Mouse (Mus musculus) 3T3-L1 (cell line): ENCODE results near the gene Tmem141.

Experiments used
- DNase-seq: peaks from one replicate; pipeline ENCODE4 v3.0.0-alpha.2; 2015; ENCODE audit warnings: low read depth, low spot score

Tmem141 gene

DNA sequence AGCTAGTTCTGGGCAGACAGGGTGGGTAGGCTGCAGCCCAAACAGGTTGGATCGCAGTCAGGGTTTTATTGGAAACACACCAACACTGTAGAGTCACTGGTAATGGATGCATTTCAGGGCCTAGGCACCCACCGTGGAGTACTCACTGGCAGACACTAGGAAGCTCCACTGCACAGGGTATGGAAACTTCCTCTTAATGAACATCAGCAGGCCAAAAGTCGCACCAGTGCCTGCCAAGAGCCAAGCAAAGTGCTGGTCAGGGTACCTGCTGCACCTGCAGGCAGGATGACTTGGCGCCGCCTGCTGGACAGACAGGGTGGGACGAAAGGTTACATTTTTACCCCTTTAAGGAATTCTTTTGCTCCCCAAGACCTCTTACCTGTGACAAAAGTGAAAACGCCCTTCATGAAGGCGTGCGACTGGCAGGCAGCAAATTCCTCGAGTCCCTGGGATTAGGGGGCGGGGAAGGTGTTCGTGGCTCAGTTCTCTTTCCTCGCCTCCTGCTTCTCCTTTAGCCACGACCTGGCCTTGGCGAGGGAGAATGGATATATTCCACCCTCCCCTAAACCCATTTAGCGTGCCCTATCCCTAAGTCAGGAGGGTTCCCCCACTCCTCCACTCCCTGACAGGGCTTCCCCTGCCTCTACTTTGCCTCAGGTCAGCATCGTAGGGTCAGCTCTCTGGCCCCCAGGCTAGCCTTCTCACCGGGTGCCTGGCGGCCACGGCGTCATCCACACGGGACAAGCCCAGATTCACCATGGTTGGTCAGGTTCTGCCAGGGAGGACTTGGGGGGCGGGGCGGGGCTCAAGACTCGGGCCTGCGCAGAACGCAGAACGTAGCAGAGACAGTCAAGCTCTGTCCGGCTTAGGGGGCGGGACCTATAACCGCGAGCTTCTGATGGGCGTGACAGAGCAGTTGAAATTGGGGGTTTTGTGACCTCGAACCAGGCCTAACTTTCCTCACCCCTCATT, at the start of gene Tmem141:
Tmem141 (minus strand) TSS at position 777 of the 972 bp plus-strand sequence.
- peak; percentile 87 for DNase-seq

DNA sequence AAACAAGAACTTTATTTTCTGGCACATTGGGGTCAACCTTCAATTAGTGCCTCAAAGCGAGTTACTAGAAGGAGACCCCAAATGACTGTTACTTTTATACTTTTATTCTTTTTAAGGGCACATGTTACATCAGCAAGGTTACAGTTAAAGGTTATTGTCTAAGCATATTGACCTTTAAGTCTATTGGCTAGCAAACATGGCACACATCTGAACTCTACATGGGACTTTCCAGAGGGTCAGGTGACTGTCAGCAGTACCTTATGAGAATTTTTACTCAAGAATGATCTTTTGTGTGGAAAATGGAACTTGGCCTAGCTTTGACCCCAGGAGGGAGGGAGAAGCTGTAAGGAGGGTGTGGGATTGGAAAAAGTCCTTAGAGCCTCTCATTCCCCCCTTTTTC, 44.7 kb upstream of the Tmem141 start:
- DNase-seq, result no peak

DNA sequence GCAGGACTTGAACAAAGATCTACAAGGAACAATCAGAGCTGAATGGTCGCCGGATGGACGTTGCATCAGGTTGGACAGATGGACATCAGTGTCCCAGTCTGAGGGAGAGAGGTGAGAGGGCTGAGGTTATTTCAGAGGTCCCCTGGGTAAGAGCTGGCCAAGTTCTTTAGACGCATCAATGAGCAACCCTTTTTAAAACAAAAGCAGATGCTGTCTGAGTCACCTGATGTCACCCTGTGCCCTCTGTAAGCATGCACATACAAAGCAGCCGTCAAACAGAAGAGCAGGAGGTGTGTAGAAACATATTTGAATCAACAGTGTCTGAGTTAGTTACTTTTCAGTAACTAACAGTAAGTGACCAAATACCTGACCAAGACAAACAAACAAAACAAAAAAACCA, 42.3 kb upstream of the Tmem141 start:
- DNase-seq, result peak; percentile 26

DNA sequence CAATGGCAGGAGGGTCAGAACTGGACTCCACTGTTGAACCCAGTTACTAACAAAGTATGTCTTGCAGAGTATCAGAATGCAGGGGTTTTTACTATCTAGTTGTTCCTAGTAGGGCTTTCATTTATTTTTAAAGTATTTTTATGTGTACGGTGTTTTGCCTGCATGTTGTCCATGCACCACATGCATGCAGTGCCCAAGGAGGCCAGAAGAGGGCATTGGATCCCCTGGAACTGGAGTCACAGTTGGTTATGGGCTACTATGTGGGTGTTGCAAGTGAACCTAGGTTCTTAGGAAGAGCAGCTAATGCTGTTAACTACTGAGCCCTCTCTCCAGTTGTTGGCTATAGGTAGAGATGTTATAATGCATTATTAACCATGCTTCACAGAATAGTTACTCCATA, 41.7 kb upstream of the Tmem141 start:
- peak; percentile 68 for DNase-seq

DNA sequence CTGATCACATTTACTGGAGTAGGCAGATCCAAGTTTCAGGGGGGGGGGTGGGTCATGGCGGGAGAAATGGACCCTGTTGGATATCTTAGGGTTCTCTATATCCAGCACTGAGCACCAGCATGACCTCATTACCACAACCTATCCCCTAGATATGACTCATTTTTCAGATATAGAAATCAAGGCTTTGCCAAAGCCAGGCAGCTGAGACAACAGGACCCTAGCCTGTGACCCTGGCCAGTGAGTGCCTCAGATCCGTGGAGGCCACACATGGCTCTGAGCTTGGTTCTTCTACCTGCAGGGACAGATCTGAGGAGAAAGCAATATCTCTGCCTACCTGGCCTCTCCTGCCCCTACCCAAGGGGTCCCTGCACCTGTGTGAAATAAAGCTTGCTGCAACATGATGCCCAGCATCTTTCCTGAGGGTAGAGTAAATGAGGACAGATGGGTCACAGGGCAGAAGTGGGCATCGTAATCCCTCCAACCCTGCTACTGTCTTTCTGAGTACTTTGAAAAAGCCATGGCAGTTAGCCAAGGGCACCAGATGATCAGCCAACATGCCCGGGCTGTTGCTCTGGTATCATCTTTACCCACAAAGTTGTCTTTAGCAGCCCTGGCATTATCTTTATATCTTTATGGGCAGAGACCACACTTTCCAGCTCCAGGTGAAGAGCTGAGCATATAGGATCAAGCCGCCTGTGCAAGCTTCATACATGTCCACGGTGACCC, 39.6 kb upstream of the Tmem141 start:
- peak; percentile 61 for DNase-seq

DNA sequence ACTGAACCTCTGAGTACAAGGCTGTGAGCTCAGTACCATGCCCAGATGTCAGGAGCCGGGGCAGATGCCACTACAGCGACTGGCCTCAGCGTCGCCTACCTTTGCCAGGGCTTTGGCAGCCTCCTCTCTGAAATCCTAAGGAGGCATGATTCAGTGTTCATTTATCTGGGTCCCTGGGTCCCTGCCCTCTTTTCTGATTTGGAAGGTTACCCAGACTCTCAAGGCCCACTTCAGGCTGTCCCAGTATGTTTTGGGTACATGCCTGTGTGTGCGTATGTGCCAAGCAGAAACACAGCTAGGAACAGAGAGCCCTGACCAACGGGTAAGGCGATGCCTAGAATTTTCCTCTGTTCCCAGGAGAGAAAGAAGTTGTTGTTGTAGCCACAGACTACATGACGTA, 38.5 kb upstream of the Tmem141 start:
- no peak for DNase-seq

DNA sequence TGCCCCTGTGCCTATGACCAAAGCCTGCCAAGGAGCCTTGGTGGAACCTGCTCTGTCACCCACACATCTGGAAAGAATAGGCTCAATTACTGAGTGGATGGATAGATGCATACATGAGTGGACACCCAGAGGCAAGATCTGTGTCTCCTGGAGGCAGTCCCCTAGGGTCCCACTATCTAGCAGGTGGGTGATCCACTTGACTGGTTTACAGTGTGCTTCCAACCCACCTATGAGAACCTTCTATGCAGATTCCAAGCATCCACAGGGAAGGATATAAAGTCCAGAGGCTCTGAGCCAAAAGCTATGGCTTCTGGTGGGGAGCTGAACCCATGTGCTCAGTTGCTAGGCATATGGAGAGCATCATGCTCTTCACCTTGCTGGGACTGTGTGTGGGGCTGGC, 35.8 kb upstream of the Tmem141 start, which contains the start of gene Lcn5:
Lcn5 (plus strand) TSS at position 301 of the 400 bp plus-strand sequence.
- DNase-seq, result no peak

DNA sequence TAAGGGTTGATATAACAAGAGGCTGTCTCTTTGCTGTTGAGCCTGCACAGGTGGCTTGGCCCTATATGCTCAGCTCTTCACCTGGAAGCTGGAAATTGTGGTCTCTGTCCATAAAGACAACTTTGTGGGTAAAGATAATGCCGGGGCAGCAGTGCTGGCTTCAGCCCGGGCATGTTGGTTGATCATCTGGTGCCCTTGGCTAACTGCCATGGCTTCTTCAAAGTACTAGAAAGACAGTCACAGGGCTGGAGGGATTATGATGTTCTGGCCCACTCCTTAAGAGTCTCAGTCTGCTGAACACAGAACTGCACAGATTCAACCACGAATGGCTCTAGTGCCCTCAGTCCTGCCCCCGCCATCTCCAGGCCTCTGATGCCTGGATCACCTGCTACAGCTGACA, 35.4 kb upstream of the Tmem141 start:
- DNase-seq, result peak; percentile 26

DNA sequence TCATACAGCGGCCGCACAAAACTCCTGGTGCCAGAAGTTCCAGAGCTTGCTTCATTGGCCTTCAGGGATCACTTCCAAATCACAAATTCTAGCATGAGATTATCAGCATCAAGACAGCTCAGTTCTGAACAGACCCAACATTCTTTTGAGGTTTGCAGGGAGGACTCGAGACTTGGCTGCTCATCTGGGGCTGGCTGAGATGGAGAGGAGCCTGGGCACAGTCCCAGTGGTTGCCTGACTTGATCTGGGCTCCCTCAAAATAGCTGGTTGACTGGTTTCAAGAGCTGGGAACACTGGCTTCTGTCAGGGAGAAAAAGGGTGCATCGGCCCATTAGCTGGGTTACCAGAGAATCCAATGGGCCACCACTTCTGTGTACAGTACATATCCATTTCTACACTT, 34.9 kb upstream of the Tmem141 start:
- peak; percentile 11 for DNase-seq

DNA sequence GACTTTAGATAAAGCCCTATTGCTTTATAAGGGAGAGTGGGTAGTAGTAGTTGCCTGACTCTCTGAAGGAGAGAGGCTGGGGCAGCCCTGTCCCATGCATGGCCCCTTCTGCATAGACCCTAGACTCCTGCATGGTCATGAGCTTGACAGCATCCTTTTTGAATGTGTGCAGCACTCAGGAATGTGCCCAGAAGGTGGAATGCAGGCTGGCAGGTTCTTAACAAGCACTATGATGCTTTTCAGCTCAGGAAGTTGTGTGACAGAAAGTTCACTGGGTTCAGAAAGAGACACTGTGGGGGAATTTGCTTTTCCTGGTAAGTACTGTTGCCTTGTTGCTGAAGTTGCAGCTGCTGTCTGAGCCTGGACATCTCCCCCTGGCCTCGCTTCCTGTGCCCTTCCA, 32.7 kb upstream of the Tmem141 start:
- peak; percentile 5 for DNase-seq

DNA sequence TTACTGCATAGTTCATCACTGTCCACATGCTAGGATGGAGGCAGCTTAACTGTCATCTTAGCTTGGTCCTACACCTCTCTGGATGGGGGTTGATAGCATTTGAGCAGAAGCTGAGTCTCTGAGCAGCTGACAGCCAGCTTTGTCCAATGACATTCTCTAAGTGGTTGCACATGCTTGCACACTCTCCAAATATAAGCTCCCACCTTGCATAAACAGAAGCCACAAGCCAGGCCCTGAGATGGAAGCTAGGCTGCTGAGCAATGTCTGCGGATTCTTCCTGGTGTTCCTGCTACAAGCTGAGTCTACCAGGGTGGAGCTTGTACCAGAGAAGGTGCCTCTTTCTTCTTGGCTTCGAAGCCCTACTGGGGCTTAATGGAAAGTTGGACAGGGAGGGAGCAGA, 31.1 kb upstream of the Tmem141 start, which contains the start of gene Lcn8:
Lcn8 (plus strand) TSS at position 219 of the 400 bp plus-strand sequence.
- DNase-seq, result no peak

DNA sequence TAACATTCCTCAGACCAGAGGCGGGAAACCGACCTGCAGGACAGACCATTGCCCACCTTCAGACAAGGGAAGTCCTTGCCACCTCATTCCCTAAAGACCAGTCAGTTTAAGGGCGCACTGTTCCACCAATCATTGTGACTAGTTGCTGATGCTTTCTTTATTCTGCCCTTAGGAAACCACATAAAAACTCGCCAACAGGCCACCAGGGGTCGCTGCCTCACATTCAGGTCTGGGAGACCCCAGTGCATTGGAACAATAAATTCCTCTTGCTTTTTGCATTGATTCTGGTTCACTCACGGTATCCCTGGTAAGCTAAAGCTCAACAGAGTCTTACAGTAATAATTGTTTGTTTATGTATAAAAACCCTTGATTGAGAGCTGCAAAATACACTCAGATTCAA, 18.1 kb upstream of the Tmem141 start:
- DNase-seq, result peak; percentile 56

DNA sequence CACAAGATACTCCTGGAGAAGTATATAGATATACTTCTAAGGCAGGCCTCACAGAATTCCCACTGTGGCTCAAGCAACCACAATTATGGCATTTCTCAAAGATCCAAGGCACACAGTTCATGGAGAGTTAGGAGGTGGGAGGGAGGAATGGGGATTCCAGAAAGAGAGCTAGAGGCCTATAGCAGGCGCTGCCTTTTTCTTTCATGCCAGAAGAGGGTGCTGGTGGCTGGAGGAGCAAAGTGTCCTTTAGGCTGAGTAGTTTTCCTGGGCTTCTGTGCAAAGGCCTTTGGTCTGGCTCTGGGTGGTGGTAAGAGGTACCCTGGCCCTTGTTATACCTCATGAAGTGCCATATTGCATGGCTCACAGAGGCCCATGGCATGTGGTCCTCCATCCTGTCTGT, 12.2 kb upstream of the Tmem141 start:
- peak; percentile 37 for DNase-seq

DNA sequence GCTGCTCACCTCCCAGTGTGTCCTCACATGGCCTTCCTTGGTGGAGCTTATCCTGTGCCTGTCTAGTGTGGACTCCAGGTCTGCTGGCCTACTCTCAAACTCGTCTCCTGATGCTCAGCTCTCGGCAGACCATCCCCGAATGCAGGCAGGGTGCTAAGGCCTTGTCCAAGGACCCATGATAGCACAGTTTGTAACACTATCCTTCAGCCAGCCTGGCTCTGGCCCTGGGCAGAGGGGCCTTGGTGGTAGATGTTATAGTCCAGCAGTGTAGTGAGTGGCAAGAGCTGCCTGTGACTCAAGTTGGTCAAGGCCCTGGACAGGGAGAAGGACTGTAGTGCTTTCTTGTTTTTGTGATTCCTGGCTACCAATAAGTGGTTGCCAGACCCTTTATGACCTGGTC, 11.8 kb upstream of the Tmem141 start:
- no peak for DNase-seq

DNA sequence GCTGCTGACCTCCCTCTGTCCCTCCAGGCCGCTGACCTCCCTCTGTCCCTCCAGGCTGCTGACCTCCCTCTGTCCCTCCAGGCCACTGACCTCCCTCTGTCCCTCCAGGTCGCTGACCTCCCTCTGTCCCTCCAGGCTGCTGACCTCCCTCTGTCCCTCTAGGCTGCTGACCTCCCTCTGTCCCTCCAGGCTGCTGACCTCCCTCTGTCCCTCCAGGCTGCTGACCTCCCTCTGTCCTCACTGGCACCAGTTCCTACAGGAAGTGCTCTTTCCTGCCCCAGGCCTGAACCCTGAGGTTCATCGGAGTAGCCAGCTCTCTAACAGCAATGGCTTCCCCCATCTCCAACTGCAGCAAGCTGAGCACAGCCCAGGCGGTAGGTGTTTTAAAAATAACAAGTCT, 6.9 kb upstream of the Tmem141 start:
- DNase-seq, result no peak

DNA sequence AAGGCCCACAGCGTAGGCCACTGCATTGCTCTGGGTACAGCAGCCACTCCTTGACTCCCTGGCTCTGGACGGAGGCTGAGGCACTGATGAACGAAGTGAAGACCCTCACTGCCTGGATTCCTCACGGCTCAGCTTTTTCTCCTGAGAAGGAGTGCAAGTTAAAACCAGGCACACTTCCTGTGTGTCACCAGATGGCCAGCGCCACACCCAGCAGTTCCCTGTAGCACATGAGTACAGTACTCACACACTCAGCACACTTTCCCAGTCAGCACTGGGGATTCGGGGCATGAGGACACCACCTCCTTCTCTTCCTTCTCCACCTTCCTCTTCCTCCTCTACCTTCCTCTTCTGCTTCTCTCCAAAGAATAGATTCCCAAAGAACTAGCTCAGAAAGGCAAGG, 6.0 kb upstream of the Tmem141 start, which contains the start of gene Fcna:
Fcna (minus strand) TSS at position 220 of the 400 bp plus-strand sequence.
- DNase-seq, result peak; percentile 13

DNA sequence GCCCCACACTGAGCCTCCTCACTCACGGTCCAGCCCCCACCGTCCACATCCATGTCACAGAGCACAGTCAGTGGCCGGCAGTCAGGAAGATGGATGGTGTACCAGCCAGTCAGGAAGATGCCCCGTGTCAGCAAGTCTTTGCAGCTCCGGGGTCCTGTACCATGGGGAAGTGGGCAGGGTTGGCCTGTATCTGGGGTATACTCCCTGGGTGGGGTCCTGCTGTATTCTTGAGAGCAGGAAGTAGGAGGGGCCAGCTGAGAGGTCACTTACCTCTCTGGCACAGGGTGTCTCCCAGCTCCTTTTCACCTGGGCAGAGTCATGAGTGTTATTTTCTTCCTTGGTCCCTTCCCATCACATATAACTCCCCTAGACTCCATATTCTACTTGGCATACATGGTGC, 4.2 kb upstream of the Tmem141 start:
- DNase-seq, result no peak

DNA sequence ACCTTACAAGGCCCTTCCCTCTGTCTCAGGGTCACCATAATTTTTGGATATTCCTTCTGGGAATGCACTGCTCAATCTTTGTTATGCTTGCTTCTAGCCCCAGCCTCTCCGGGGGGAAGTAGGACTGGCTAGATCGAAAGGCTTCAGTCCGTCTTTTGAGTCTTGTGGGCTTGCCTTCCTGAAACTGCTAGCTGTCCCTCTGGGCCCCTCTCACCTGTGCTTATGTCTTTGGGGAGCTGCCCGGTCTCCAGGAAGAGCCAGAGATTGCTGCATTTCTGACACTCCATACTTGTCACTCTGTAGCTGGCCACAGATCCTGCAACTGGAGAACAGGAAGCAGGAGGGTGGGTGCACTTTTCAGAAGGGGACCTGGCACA, 965 bp downstream of the Tmem141 start:
- no peak for DNase-seq

DNA sequence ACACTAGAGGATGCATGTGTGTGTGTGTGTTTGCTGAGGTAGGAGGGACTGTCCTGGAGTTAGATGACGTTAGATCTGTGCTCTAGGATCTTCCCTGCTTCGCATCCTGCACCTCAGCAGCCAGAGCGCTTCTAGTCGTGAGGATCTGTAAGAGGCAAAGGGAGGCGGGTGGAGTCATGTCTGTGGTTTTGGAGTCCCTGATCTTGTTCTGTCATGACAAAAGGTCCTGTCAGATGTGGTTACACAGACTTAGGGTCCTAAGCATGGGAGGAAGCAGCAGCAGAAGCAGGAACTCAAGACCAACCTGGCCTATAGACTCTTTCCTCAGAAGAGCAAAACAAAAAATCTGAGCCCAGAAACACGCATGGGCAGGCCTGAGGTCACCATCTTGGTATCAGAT, 1.4 kb downstream of the Tmem141 start:
- no peak for DNase-seq

DNA sequence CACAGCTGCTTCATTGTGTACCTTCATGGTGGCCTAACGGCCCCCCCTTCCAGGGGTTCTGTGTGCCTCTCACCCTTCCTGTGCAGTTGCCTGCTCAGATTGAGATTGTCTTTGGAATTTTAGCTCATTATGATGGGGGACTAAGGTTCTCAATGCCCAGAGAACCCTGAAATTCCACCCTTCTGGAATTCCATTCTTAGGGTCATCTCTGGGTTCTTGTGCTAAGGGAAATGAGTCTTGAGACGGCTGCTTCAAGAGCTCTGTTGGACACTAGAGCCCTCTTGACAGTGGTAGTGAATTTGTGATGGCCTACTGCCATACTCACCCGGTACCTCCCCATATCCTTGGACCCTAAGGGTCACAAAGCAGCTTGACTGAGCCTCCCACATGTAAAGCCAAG, 4.2 kb downstream of the Tmem141 start, which contains the start of gene Ccdc183:
Ccdc183 (minus strand) TSS at position 101 of the 400 bp plus-strand sequence.
- DNase-seq, result no peak

DNA sequence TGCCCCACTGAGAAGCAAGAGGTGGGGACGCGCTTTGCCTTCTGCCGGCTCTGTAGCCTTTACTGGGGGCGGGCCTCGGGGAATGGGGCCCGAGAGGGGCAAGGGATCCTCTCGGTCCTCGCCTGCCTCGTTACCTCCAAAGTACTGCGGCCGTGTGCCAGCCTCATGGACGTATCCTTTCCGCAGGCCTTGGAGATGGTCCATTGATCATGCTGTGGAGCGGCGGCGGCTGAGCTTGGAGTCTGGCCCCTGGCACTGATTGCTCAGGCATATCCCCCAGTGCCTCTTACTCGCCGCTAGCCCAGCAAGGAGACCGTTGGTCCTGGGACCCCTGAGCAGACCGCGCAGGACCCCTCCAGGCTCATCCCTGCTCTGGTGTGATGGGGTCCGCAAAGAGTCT, 5.4 kb downstream of the Tmem141 start:
- DNase-seq, result no peak

DNA sequence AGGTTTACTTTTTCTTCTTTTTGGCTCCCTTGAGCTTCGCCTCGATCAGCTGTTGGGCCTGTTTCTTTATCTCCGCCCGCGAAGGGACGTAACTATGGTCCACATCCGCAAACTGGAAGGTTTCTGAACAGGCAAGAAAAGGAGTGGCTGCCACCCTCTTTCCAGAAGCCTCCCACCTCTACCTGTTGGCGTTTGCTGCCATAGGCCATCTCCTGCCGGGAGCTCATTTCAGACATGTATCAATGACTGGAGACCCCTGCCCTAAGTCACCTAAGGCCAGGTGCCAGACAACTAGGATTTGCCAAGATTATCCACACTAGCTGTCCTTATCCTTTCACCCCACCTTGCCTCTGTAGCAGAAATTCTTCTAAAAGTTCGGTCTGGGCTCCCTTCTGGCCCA, 13.1 kb downstream of the Tmem141 start:
- no peak for DNase-seq
